Mouse (Mus musculus): ENCODE measurements around the gene Tnfrsf18.

The Tnfrsf18 gene

DNA sequence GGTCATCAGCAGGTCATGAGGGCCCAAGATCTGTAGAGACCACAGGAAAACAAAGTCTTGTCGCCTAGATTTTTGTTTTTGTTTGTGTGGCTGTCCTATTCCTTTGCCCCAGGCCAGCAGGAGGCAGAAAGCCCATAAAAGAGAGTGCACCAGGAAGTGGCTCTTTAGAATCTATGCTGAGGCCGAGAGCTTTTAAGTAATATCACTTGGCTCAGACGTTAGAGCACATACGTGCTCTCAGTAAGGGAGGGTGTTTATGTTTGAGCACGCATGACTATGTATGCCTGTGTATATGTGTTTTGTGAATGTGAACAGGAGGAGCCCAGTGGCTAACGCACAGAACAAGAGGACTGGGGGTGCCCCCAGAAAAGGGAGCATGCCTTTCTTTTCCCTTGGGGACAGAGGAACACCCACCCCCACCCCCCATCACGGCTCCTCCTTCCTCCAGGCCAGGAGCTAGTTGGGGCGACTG, 51.0 kb downstream of the Tnfrsf18 start:
- peak; percentile 30 to 48 for DNase-seq (ENCODE audit: low spot score in 2 of 2)

DNA sequence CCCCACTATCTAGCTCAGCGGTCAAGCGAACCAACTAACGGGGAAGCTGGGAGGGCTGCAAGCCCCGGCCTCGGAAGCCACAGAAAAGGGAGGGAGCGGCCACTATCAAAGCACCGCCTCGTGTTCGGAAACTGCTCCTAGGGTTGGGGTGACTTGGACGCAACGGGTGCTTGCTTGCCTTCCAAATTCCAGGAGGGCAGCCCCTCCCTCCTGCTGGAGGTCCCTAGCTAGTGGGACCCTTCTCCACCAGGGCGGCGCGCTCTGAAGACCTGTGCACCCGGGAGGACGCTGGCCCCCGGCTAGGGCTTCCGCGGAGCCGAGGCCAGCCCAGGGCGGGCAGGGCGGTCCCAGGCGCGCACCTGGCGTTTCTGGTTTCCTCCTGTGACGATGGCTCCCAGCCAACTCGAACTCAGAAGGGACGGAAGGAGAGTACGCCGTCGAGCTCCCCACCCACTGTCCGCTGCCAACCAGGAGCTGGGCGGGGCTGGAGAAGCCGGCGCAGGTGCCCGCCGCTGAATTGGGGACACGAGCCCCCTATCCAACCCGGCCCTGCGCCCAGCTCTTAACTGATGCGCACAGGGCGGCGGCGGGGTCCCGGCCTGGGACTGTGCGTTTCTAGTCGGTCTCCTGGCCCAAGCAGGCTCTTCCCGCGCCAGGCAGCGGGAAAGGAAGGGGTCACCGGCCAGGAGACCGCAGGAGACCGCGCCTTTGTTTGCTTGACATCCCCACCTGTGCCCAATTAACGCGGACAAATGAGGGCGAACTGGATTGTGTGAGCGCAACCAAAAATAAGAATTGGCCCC, 51.7 kb downstream of the Tnfrsf18 start:
- DNase-seq (ENCODE audit: low spot score in 2 of 2): peak; percentile 81 to 83
